Mouse (Mus musculus): ENCODE measurements around the gene Olfr1513.
"Not testable (repeated sequence)": the region's sequence is repeated elsewhere in the genome, so short reads cannot be mapped to it uniquely, and the experiment has no call there.

Olfr1513 gene

DNA sequence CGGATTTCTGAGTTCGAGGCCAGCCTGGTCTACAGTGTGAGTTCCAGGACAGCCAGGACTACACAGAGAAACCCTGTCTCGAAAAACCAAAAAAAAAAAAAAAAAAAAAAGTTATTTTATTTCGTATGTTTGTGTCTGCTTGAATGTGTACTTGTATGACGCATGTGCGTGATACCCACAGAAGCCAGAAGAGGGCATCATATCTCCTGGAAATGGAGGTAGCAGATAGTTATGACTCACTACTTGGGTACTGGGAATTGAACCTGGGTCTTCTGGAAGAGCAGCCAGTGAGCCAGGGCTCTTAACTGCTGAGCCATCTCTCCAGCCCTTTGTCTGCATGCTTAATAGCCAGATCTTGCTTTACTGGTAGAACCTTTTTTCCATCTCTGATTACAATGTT, 45.9 kb downstream of the Olfr1513 start:
- DNase-seq (ENCODE audit: low spot score in 2 of 2) = not testable (repeated sequence)

DNA sequence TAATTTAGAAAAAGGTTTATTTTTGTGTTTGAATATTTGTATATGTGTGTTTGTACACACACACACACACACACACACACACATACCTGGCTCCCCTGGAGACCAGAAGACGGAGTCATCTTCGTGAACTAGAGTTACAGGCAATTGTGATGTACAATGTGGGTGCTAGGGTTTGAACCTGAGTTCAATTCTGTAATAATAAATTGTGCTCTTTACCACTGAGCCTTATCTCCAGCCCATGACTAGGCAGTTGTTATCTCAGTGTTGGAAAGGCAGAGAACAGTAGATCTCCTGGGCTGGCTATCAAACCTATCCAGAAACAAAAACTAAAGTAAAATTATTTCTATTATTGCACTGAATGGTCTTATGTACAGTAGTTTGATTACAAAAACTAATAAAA, 50.1 kb downstream of the Olfr1513 start:
- DNase-seq (ENCODE audit: low spot score in 2 of 2) = no peak

DNA sequence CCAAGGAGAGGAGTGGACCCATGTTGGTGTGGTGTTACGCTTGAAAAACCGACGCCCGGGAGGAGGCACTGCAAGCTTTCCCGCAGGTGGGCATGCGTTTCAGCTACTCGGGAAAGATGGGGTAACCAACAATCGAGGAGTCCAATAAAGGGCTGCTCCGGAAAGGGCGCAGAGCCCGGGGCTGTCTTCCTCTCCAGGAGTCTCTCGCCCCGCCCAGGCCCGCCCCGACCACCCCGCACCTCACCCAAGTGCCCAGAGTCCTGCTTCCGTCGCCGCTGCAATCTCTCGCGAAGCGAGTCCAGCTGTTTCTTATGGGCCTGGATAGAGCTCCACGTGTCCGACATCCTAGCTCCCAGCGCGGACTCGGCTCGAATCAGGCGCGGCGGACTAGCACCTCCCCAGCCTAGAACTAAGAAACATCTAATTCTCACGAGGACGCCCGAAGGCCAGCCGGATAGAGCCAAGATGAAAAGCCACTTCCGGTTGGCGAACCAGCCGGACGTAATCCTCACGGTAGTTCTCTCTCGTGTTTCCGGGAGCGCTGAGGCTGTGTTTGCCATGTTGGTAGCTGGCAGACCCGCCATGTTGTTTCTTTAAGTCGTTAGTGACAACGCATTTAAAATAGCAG, 51.5 kb downstream of the Olfr1513 start, which contains the start of gene Mettl3:
Gene Mettl3 (minus strand): TSS at position 485 of the 628 bp plus-strand sequence.
- peak; percentile 83 to 92 for DNase-seq (ENCODE audit: low spot score in 2 of 2)

DNA sequence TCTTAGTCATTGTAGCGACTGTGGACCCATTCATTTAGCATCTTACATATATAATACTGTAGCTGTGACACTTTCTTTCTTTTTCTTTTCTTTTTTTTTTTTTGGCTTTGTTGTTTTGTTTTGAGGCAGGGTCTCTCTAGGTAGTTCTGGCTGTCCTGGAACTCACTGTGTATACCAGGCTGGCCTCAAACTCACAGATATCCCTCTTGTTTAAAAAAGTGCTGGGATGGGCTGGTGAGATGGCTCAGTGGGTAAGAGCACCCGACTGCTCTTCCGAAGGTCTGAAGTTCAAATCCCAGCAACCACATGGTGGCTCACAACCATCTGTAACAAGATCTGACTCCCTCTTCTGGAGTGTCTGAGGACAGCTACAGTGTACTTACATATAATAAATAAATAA, 52.7 kb downstream of the Olfr1513 start:
- DNase-seq (ENCODE audit: low spot score in 2 of 2) = not testable (repeated sequence)

Data from frontal cortex, postnatal 25 days (tissue).